Mouse (Mus musculus): ENCODE measurements around the gene Spryd4. TPM values are rescaled to one million over a fixed set of nuclear protein-coding genes. Genes with fewer than 3 reads are reported as not detected.
"Not testable (repeated sequence)": the region's sequence is repeated elsewhere in the genome, so short reads cannot be mapped to it uniquely, and the experiment has no call there.

The Spryd4 gene
- total RNA-seq, 2 experiments from 2014 or later, result 10.7 to 11.3 TPM

DNA sequence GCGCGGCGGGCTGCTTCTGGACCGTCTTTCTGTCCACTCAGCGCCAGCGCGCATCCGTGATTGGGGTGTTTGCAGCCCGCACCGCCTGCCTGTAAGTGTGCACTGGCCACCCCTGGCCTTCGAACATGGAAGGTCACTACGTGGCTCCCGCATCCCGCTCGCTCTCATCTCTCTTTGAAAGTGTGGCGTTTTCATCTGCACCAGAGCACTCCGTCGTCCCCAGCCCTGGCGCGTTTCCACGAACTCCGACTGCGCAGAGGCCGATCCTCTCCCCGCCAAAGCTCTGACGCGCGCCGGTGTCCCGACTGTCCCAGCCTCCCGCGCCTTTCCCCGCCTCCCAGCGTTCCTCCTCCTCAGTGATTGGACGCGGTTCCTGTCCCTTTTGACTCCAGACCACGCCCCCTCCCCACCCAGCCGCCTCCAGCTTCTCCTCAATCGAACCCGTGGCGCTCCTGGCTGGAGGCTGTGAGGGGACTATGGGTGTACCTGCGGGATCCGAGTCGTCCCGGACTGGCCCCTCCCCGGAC, 17.5 kb downstream of the Spryd4 start, which contains the start of gene Gls2:
Gls2 (plus strand) TSS at position 434 of the 527 bp plus-strand sequence.
- intact Hi-C loops (cut with DNase I), result no loop called here
- peak; percentile 98 for DNase-seq (ENCODE audit: low spot score in 2 of 2)

- no peak for DNase-seq (ENCODE audit: low spot score in 2 of 2)
- intact Hi-C loops (cut with DNase I), result no loop called here
Observed at GRCm38 (mm10) chr10:128193113-128193512, 18.5 kb downstream of the Spryd4 start.

- DNase-seq (ENCODE audit: low spot score in 2 of 2); intact Hi-C loops (cut with DNase I): not testable (repeated sequence)
Observed at GRCm38 (mm10) chr10:128192030-128192766, 19.4 kb downstream of the Spryd4 start.

DNA sequence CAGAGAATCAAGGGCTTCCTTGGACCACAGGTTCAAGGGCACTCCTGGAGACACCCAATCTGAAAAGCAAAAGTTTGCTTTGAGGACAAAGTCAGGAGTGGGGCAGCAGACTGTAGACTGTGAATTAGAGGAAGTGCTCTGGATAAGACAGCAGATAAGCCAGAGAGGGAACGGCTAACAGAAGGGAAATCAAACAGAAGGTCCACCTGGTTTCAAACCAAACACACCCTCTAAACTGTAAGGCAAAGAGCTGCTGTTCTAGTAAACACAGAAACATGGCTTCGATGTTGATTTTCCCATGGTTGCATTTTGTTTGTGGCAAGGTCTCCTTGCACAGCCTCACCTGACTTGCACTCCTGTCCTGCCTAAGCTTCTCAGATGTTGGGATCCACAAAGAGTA, 20.1 kb downstream of the Spryd4 start:
- DNase-seq (ENCODE audit: low spot score in 2 of 2), result no peak
- intact Hi-C loops (cut with DNase I), result no loop called here

DNA sequence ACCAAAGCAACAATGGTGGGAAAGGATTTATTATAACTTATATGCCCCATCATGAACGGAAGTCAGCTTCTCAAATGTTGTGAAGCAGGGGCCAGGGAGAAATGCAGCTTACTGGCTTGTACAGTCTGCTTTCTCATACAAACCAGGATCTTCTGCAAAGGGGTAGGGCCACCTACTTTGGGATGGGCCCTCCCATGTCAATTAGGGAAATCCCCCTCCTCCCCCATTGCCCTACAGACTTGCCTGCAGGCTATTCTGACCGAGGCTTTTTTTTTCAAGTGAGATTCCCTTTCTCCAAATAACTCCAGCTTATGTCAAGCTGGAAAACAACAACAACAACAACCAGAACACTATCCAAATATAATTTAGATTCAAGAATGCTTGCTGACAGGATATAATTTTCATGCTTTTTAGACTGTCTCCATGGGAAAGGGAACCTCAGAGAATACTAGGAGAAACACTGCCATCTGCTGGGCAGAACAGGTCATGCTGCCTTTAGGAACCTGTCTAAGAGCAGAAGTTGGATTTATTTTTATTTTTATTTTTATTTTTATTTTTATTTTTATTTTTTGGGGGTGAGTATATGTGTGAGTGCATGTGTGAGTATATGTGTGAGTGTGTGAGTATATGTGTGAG, 23.2 kb downstream of the Spryd4 start:
- DNase-seq (ENCODE audit: low spot score in 2 of 2), result peak; percentile 81 to 89
- intact Hi-C loops (cut with DNase I), result loop anchor here (10.0 kb wide), 1 partner anchor 234 kb away; no protein-coding TSS in a partner anchor

DNA sequence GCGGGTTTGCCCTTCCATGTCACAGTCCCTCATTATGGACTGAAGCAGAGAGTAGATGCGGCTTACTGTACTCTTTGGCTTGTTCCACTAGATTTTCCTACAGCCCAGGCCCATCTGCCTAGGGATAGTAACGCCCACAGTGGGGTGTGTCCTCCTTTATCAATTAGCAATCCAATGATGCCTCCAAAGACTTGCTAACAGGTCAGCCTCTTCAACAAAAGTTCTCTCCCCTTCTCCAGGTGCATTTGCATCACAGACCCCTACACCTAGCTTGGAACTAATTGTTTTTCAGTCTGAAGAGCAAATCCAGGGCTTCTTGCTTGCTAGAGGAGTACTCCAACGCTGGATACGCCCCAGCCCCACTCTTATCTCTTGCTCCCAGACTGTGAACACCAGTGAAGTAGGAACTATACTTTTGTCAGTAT, 24.4 kb downstream of the Spryd4 start:
- intact Hi-C loops (cut with DNase I), result loop anchor here (2.0 to 10.0 kb wide), 3 partner anchors 46 to 232 kb away; partner anchors contain the start of gene Baz2a
- DNase-seq (ENCODE audit: low spot score in 2 of 2), result no peak

DNA sequence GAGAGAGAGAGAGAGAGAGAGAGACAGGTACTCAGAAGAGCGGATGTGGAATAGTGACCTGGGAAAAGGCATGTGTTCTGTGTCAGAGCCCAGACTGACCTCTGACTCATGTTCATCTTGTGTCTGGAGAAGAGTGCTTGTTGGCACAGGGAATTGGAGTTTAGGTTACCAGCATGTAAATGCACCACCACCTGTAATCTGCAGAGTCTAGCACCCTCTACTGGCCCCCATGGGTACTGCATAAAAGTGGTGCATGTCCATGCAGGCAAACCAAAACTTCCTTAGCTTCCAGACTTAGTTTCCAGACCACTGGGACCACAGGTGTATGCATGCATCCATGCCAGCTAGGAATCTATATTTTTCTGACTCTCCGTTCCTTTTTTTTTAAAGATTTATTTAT, 25.6 kb downstream of the Spryd4 start:
- peak; percentile 65 to 80 for DNase-seq (ENCODE audit: low spot score in 2 of 2)
- intact Hi-C loops (cut with DNase I), result loop anchor here (2.0 to 10.0 kb wide), 3 partner anchors 45 to 231 kb away; partner anchors contain the start of gene Baz2a

DNA sequence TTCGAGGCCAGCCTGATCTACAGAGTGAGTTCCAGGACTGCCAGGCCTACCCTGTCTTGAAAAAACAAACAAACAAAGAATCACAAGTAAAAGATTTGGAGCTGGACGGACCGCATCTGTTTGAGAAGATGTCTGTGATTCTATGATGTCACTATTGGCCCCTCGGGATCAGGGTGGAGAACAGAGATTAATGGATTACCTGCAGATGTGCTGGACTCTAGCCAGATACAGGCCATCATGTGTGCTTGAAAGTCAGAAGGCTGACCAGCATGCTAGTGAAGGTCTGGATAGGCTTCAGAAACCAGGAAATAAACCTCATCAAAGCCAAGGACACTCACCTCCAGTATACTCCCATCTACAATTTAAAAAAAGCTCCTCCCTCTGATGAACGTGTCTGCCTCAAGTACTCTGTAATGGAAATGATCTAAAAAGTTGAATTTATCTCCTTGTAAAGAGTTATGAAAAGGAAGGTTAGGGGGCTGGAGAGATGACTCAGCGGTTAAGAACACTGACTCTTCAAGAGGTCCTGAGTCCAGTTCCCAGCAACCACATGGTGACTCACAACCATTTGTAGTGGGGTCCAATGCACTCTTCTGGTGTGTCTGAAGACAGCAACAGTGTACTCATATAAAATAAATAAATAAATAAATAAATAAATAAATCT, 26.2 kb downstream of the Spryd4 start:
- no peak for DNase-seq (ENCODE audit: low spot score in 2 of 2)
- intact Hi-C loops (cut with DNase I), result loop anchor here (10.0 kb wide), 1 partner anchor 231 kb away; no protein-coding TSS in a partner anchor

- intact Hi-C loops (cut with DNase I), result loop anchor here (10.0 kb wide), 1 partner anchor 229 kb away; no protein-coding TSS in a partner anchor
- no peak for DNase-seq (ENCODE audit: low spot score in 2 of 2)
Observed at GRCm38 (mm10) chr10:128184296-128184695, 27.3 kb downstream of the Spryd4 start.

GRCm38 (mm10) chr10:128179989-128180388, 31.6 kb downstream of the Spryd4 start, which contains the start of gene Rbms2:
Gene Rbms2, minus strand, starts transcription at chr10:128180297.
- DNase-seq (ENCODE audit: low spot score in 2 of 2), result no peak
- intact Hi-C loops (cut with DNase I), result loop anchor here (5.0 to 10.0 kb wide), 2 partner anchors 83 to 225 kb away; no protein-coding TSS in a partner anchor

DNA sequence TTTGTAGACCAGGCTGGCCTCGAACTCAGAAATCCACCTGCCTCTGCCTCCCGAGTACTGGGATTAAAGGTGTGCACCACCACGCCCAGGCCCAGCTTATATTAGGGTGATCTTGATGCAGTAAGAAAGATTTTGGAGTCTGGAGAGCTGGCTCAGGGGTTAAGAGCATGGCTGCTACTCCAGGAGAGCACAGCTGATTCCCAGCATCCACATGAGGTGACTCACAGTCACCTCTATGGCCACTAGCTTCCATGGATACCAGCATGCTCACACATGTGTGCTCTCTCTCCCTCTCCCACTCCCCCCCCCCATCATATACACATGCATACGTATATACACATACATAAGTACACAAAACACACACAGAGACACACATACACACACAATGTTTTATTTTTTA, 34.3 kb downstream of the Spryd4 start:
- no peak for DNase-seq (ENCODE audit: low spot score in 2 of 2)
- intact Hi-C loops (cut with DNase I), result loop anchor here (5.0 kb wide), 1 partner anchor 80 kb away; no protein-coding TSS in a partner anchor

- peak; percentile 35 to 58 for DNase-seq (ENCODE audit: low spot score in 2 of 2)
- intact Hi-C loops (cut with DNase I), result loop anchor here (5.0 kb wide), 1 partner anchor 79 kb away; no protein-coding TSS in a partner anchor
Observed at GRCm38 (mm10) chr10:128175996-128176755, 35.4 kb downstream of the Spryd4 start.

DNA sequence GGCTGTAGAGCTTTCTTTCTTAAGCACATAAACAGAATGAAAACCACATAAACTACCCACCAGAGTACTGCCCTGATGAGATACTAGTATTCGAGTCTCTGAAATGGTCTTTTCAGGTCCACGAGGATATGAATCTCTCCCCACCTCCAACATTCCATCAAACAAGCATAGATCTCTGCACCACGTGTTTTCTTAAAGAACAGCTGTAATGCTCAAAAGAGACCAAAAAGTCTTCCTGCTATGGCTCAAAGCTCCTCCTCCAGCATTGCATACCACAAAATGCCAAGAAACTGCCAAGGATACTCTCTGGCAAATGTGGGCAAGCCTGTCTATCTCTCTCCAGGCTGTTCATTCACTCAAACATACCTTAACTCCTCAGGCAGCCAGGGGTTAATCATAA, 36.3 kb downstream of the Spryd4 start:
- intact Hi-C loops (cut with DNase I), result loop anchor here (5.0 kb wide), 1 partner anchor 78 kb away; no protein-coding TSS in a partner anchor
- no peak for DNase-seq (ENCODE audit: low spot score in 2 of 2)

- intact Hi-C loops (cut with DNase I); DNase-seq (ENCODE audit: low spot score in 2 of 2): not testable (repeated sequence)
Observed at GRCm38 (mm10) chr10:128171348-128171747, 40.3 kb downstream of the Spryd4 start.

- intact Hi-C loops (cut with DNase I), result no loop called here
- no peak for DNase-seq (ENCODE audit: low spot score in 2 of 2)
Observed at GRCm38 (mm10) chr10:128167091-128167490, 44.5 kb downstream of the Spryd4 start.

GRCm38 (mm10) chr10:128165726-128166125, 45.9 kb downstream of the Spryd4 start:
- intact Hi-C loops (cut with DNase I); DNase-seq (ENCODE audit: low spot score in 2 of 2): not testable (repeated sequence)
